Mouse (Mus musculus) embryonic facial prominence, embryonic 14.5 days (tissue): ENCODE data around the gene Traf5. TPM values are rescaled to one million over a fixed set of nuclear protein-coding genes. Genes with fewer than 3 reads are reported as not detected.
A peak's percentile ranks its signal among the peaks of the same experiment; 100 is the strongest.

ENCODE experiments used
- ATAC-seq: fragments of 200-750 bp; cut with Nextera tagmentation; 2 replicates; pipeline ENCODE4 v1.8.0; 2017; ENCODE audit warnings: low read depth, moderate number of reproducible peaks, moderate TSS enrichment
- DNase-seq: peaks from one replicate; pipeline ENCODE4 v3.0.0-alpha.2; 2015; ENCODE audit warnings: low spot score
- H3K27ac ChIP-seq: fragments of 300-500 bp; sonication (generic); replicated peaks from 2 replicates; pipeline ENCODE4 v1.5.1; 2014; ENCODE audit warnings: low read depth, mild to moderate bottlenecking, low read length, moderate library complexity
- H3K27me3 ChIP-seq: fragments of 300-500 bp; sonication (generic); replicated peaks from 2 replicates; pipeline ENCODE4 v1.6.1; 2014; ENCODE audit warnings: low read length; ENCODE audit not compliant: control insufficient read depth, insufficient read depth
- H3K36me3 ChIP-seq: fragments of 300-500 bp; sonication (generic); 2 replicates; pipeline ENCODE4 v1.6.1; 2014; ENCODE audit warnings: low read length, mixed read lengths; ENCODE audit not compliant: control insufficient read depth, insufficient read depth
- H3K4me1 ChIP-seq: fragments of 300-500 bp; sonication (generic); 2 replicates; pipeline ENCODE4 v1.6.1; 2014; ENCODE audit warnings: antibody characterized with exemption, low read length; ENCODE audit not compliant: control insufficient read depth, insufficient read depth
- H3K4me2 ChIP-seq: fragments of 300-500 bp; sonication (generic); 2 replicates; pipeline ENCODE4 v1.6.1; 2014; ENCODE audit warnings: low read depth, mild to moderate bottlenecking, low read length, moderate library complexity, mixed read lengths
- H3K4me3 ChIP-seq: fragments of 300-500 bp; sonication (generic); 2 replicates; pipeline ENCODE4 v1.5.1; 2014; ENCODE audit warnings: low read depth, mild to moderate bottlenecking, low read length
- H3K9ac ChIP-seq: fragments of 300-500 bp; sonication (generic); 2 replicates; pipeline ENCODE4 v1.6.1; 2014; ENCODE audit warnings: low read depth, mild to moderate bottlenecking, low read length, moderate library complexity, mixed read lengths
- H3K9me3 ChIP-seq: fragments of 300-500 bp; sonication (generic); 2 replicates; pipeline ENCODE4 v1.6.1; 2016; ENCODE audit warnings: low read length; ENCODE audit not compliant: control insufficient read depth
- WGBS: fragments of 180-500 bp; shearing (Covaris S2); extraction: QIAGEN DNeasy Blood & Tissue Kit; methylation state at CpG from one replicate; pipeline ENCODE4 v1.1.7; 2014; 5-methylcytosine and 5-hydroxymethylcytosine counted together
- polyA plus RNA-seq: library from polyadenylated mRNA; unstranded; fragments of >200 nt; fragmentation: Nextera tagmentation; extraction: Ambion mirVana; gene quantifications from 2 replicates; pipeline ENCODE4 v1.2.1, GENCODE M21; 2014

The Traf5 gene
- polyA plus RNA-seq, 1 experiment from 2014 or later: 19.7 TPM

DNA sequence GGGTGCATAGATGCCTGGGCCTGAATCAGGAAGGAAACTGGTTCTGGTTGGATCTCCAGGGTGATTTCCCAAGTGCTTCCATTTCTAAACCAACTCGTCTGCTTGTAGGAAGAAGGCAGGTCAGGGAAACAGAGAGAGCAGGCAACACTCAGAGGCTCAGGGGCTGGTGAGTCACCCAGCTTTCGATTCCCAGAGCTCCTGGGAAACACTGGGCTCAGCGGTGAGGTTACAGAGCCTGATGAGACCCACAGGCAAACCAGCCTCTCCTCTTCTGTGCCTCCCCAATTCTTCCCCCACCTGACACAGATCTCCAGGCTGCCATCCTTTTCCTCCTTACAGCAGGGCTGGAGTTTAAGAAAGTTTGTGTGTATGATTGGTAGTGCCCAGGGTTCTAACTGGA lies 128.9 kb downstream of the Traf5 start:
- no peak overlapping the region for H3K4me2 ChIP-seq
- 72% methylated on average over 3 of the region's 3 CpGs for WGBS
- H3K4me1 ChIP-seq: no peaks in the 10 kb centered on the region
- H3K27me3 ChIP-seq: no peaks in the 10 kb centered on the region
- H3K27ac ChIP-seq: no peak overlapping the region
- DNase-seq (no peak), ATAC-seq (no peak)
- H3K9ac ChIP-seq: no peak overlapping the region
- no peaks in the 10 kb centered on the region for H3K9me3 ChIP-seq
- no peak overlapping the region for H3K4me3 ChIP-seq
- no peaks in the 10 kb centered on the region for H3K36me3 ChIP-seq

DNA sequence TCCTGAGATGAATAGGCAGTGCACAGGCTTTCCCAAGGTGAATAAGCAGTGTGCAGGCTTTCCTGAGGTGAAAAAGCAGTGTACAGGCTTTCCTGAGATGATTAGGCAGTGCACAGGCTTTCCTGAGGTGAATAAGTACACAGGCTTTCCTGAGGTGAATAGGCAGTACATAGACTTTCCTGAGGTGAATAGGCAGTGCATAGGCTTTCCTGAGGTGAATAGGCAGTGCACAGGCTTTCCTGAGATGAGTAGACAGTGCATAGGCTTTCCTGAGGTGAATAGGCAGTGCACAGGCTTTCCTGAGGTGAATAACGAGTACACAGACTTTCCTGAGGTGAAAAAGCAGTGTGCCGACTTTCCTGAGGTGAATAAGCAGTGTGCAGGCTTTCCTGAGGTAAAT lies 131.4 kb downstream of the Traf5 start:
- Histone ChIP-seq H3K27me3 (no peaks in the 10 kb centered on the region), H3K4me3 (no peak overlapping the region), H3K9ac (no peak overlapping the region), H3K4me2 (no peak overlapping the region), H3K9me3 (no peaks in the 10 kb centered on the region), H3K36me3 (no peaks in the 10 kb centered on the region), H3K27ac (no peak overlapping the region), H3K4me1 (no peaks in the 10 kb centered on the region)
- no peak for ATAC-seq
- WGBS: 54% methylated on average over 2 of the region's 2 CpGs
- DNase-seq: no peak

DNA sequence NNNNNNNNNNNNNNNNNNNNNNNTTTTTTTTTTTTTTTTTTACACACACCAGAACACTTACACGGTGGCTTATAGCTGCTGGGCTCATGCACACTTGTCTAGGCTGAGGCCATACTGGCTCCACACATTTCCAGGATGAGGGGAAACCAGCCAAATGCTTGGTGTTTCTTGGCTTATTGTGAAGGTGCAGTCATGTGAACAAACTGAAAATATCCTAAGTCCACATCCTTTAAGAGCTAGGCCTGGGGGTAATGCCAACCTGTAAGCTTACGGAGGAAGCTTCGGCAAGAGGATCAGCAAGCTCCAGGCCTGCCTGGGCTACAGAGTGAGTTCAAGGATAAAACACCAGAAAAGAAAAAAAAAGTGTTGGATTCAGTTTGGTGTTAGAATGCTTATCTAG lies 135.0 kb downstream of the Traf5 start:
- H3K27ac ChIP-seq: no peak overlapping the region
- no peak for ATAC-seq
- H3K36me3 ChIP-seq: no peaks in the 10 kb centered on the region
- H3K9ac ChIP-seq: no peak overlapping the region
- 77% methylated on average over 3 of the region's 3 CpGs for WGBS
- no peak overlapping the region for H3K4me2 ChIP-seq
- H3K4me3 ChIP-seq: no peak overlapping the region
- no peaks in the 10 kb centered on the region for H3K4me1 ChIP-seq
- no peaks in the 10 kb centered on the region for H3K9me3 ChIP-seq
- DNase-seq: no peak
- H3K27me3 ChIP-seq: no peaks in the 10 kb centered on the region

DNA sequence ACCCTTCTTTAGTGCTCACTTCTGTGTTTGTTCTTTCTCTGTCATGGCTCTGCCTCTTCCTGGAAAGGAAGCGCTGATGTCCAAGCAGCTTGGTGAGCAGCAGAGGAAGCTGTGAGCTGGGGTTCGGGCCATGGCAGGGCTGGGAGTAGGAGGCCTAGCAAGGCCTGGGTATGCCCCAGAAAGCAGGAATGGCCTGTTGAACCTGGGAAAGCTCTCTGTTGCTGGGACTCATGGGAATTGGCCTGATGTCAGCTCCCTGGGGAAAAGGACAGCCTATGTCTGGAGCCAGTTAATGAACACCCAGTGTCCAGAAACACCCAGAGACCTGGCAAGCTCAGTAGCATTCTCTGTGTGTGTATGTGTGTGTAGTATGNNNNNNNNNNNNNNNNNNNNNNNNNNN lies 135.5 kb downstream of the Traf5 start:
- Histone ChIP-seq H3K27me3 (no peaks in the 10 kb centered on the region), H3K9me3 (no peaks in the 10 kb centered on the region), H3K4me2 (no peak overlapping the region), H3K9ac (no peak overlapping the region), H3K4me3 (no peak overlapping the region), H3K36me3 (no peaks in the 10 kb centered on the region), H3K4me1 (no peaks in the 10 kb centered on the region), H3K27ac (no peak overlapping the region)
- ATAC-seq (no peak), DNase-seq (no peak)
- 86% methylated on average over 2 of the region's 2 CpGs for whole genome bisulfite sequencing

DNA sequence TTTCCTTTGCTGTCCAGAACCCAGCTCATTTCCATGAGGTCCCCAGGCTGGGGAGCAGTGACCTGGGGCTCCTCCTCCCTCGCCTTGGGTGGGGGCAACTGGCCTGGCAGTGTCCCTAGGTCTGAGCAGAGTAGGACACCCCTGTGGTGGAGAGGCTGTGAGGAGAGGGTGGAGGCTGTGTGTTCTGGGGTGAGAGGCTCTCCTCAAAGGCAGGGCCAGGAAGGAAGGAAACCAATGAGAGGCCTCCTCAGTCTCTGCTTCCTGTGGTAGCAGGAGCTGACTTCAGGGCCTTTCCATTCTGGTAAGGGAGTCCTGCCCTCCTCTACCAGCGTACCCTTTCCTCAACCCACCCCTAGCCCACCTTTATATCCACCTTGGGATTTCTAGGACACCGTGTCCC lies 136.1 kb downstream of the Traf5 start:
- Histone ChIP-seq H3K27me3 (no peaks in the 10 kb centered on the region), H3K9ac (no peak overlapping the region), H3K4me2 (no peak overlapping the region), H3K4me1 (no peaks in the 10 kb centered on the region), H3K27ac (peak overlapping the region; percentile 58; the same call in 1 of the 2 replicates), H3K36me3 (no peaks in the 10 kb centered on the region), H3K4me3 (no peak overlapping the region), H3K9me3 (no peaks in the 10 kb centered on the region)
- no peak for DNase-seq
- ATAC-seq: no peak
- 77% methylated on average over 2 of the region's 3 CpGs for WGBS

DNA sequence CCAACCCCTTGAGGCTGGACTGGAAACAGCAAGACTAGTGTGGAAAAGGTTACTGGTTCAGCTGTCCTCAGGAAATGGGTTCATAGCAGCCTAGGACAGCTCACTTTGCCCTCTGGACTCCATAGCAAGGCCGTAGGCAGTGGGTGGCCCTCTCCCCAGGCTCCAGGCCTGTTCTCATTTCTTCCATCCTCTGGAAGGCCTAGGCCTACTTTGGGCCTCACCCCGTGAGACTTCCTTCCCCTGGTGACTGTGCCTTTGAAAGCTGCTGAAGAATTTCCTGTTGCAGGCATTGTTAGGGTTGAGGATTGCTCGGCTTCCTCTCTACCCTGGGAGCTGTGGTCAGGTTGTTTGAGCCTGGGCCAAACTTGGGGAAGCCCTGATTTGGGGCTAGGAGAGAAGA lies 137.3 kb downstream of the Traf5 start:
- no peaks in the 10 kb centered on the region for H3K9me3 ChIP-seq
- no peaks in the 10 kb centered on the region for H3K27me3 ChIP-seq
- no peak for ATAC-seq
- WGBS: 52% methylated on average over 3 of the region's 3 CpGs
- H3K4me1 ChIP-seq: no peaks in the 10 kb centered on the region
- H3K27ac ChIP-seq: no peak overlapping the region
- H3K36me3 ChIP-seq: no peaks in the 10 kb centered on the region
- no peak for DNase-seq
- H3K9ac ChIP-seq: no peak overlapping the region
- no peak overlapping the region for H3K4me3 ChIP-seq
- no peak overlapping the region for H3K4me2 ChIP-seq

DNA sequence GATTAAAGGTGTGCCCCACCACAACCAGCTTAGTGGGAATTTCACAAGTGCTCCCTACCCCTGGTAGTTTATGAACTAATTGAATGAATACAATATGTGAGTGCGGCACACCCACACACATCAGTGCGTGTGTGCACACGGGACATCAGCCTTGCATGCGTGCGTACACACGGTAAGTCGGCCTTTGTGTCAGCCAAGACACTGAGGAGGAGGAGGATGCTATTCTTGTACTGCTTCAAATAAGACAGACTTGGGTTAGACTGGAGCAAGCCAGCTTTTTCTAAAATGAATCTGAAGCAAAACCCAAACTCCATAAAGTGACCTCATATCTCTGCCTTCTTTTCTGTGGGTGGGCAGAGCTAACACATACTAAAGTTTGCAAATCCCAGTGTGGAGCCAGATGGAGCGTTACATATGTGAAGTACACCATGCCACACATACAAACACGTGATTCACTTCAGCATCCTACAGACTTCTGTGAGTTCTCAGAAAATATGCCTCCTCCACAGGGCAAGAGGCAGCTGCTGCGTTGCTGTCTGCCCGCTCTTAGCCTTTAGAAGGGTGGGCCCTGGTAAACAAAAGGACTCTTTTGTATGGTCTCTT lies 139.5 kb downstream of the Traf5 start:
- no peaks in the 10 kb centered on the region for H3K9me3 ChIP-seq
- H3K36me3 ChIP-seq: no peaks in the 10 kb centered on the region
- no peaks in the 10 kb centered on the region for H3K27me3 ChIP-seq
- H3K9ac ChIP-seq: no peak overlapping the region
- H3K27ac ChIP-seq: no peak overlapping the region
- ATAC-seq (no peak), DNase-seq (no peak)
- WGBS: 91% methylated on average over 11 of the region's 11 CpGs
- no peaks in the 10 kb centered on the region for H3K4me1 ChIP-seq
- no peak overlapping the region for H3K4me3 ChIP-seq
- H3K4me2 ChIP-seq: no peak overlapping the region

DNA sequence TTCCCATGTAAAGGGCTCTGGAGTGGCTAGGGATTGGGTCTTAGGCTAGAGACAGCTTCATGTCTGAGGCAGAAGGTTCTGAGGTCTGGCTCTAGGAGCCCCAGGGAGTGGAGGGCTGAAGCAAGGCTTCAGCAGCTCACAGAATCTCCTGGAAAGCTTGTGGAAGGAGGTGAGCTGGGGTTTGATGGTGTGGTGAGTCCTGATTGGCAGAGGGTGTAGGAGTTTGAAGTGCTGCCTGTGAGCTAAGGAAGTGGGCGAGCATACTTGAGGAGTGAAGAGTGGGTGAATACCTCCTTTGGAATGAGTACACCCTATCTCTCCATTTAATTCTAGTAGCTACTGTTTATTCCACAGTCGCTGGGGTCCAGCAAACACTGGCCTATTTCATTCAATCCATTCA lies 141.7 kb downstream of the Traf5 start:
- DNase-seq: no peak
- Histone ChIP-seq H3K4me2 (no peak overlapping the region), H3K9ac (no peak overlapping the region), H3K27me3 (no peaks in the 10 kb centered on the region), H3K27ac (no peak overlapping the region), H3K4me1 (no peaks in the 10 kb centered on the region), H3K4me3 (no peak overlapping the region), H3K9me3 (no peaks in the 10 kb centered on the region), H3K36me3 (no peaks in the 10 kb centered on the region)
- no peak for ATAC-seq
- 54% methylated on average over 2 of the region's 2 CpGs for WGBS

DNA sequence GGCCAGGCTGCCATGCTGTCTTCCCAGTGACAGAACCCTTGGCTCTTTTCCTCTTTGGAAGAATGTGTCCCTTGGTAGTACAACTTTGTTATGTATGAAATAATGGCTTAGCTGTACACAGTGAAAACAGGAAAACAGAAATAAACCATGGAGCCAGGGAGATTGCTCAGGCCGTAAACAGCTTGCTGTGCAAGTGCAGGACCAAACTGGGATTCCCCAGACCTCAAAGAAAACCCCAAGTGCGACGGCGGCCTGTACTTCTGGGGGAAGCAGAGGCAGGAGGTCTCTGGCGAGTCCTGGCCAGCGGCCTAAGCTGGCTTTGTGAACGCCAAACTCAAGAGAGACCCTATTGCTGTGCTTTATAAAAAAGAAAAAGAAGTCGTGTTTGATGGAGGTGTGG lies 143.8 kb downstream of the Traf5 start:
- no peaks in the 10 kb centered on the region for H3K36me3 ChIP-seq
- 82% methylated on average over 8 of the region's 8 CpGs for WGBS
- no peaks in the 10 kb centered on the region for H3K27me3 ChIP-seq
- H3K27ac ChIP-seq: no peak overlapping the region
- ATAC-seq (no peak), DNase-seq (no peak)
- H3K4me3 ChIP-seq: no peak overlapping the region
- H3K9ac ChIP-seq: no peak overlapping the region
- no peaks in the 10 kb centered on the region for H3K4me1 ChIP-seq
- H3K4me2 ChIP-seq: no peak overlapping the region
- H3K9me3 ChIP-seq: no peaks in the 10 kb centered on the region
